ENCODE assay signal across 8 mouse cellular contexts in the genomic region with DNA sequence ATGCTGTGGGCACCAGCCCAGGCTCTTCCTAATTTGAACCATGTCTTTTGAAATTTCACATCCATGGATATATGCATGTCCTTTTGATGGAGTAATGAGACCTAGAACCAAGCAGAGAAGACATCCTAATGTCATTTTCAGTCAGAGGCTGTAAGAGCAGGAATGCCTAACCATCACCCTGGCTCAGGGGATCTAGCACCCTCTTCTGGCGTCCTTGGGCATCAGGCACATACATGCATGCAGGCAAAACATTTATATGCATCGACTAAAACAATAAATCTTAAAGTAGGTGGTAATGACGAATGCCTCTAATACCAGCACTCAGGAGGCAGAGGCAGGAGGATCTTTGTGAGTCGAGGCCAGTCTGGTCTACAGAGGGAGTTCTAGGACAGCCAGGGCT. TPM values are rescaled to one million over a fixed set of nuclear protein-coding genes. Genes with fewer than 3 reads are reported as not detected.
DNase-seq lines count a peak whose midpoint lies in the region; ATAC-seq lines count a peak whose summit lies in the region.

No protein-coding gene starts in this region.

- no peak for ATAC-seq in forebrain, embryonic 14.5 days
- ATAC-seq in forebrain, embryonic 12.5 days (ENCODE audit: low FRiP score), result no peak
- ATAC-seq in megakaryocyte, adult 5-6 weeks (ENCODE audit: poor library complexity, severe bottlenecking), result peak; percentile 47; the same call in 1 of the 2 replicates
- no peak for ATAC-seq in forebrain, embryonic 11.5 days (replicated peaks; ENCODE audit: low FRiP score)

- H3K4me2 ChIP-seq in forebrain, embryonic 14.5 days (ENCODE audit: low read length), result no peak overlapping the region
- no peak overlapping the region for H3K4me2 ChIP-seq in forebrain, embryonic 12.5 days
- no peak overlapping the region for H3K4me2 ChIP-seq in forebrain, embryonic 11.5 days (ENCODE audit: low read depth, low read length, severe bottlenecking)

- no peak overlapping the region for H3K27ac ChIP-seq in forebrain, embryonic 14.5 days (ENCODE audit: low read depth, low read length)
- no peak overlapping the region for H3K27ac ChIP-seq in forebrain, embryonic 12.5 days
- no peak overlapping the region for H3K27ac ChIP-seq in forebrain, embryonic 11.5 days (ENCODE audit: low read depth, low read length)

- no peaks in the 10 kb centered on the region for H3K27me3 ChIP-seq in forebrain, embryonic 14.5 days (replicated peaks; ENCODE audit: control insufficient read depth, insufficient read depth, low read length)
- no peaks in the 10 kb centered on the region for H3K27me3 ChIP-seq in forebrain, embryonic 12.5 days
- H3K27me3 ChIP-seq in forebrain, embryonic 11.5 days (ENCODE audit: control insufficient read depth, insufficient read depth, low read length), result no peaks in the 10 kb centered on the region

- no peaks in the 10 kb centered on the region for H3K4me1 ChIP-seq in forebrain, embryonic 14.5 days (ENCODE audit: control insufficient read depth, insufficient read depth, low read length)
- no peaks in the 10 kb centered on the region for H3K4me1 ChIP-seq in forebrain, embryonic 12.5 days
- H3K4me1 ChIP-seq in forebrain, embryonic 11.5 days (replicated peaks; ENCODE audit: control insufficient read depth, insufficient read depth, low read length), result no peaks in the 10 kb centered on the region

- no peaks in the 10 kb centered on the region for H3K9me3 ChIP-seq in forebrain, embryonic 14.5 days (replicated peaks; ENCODE audit: control insufficient read depth, low read length)
- no peaks in the 10 kb centered on the region for H3K9me3 ChIP-seq in forebrain, embryonic 12.5 days
- no peaks in the 10 kb centered on the region for H3K9me3 ChIP-seq in forebrain, embryonic 11.5 days (ENCODE audit: control insufficient read depth, low read length)

- no peak overlapping the region for H3K4me3 ChIP-seq in forebrain, embryonic 14.5 days (ENCODE audit: low read depth, low read length)
- H3K4me3 ChIP-seq in forebrain, embryonic 12.5 days (replicated peaks), result no peak overlapping the region
- no peak overlapping the region for H3K4me3 ChIP-seq in forebrain, embryonic 11.5 days (ENCODE audit: low read depth, low read length)

- peak; percentile 36 for DNase-seq in forebrain, embryonic 14.5 days (ENCODE audit: low spot score)
- peak; percentile 21 for DNase-seq in right cerebral cortex, adult 18-20 months
- DNase-seq in right cerebral cortex, postnatal 25 days, result no peak
- peak; percentile 6 for DNase-seq in c-Kit-negative CD71-positive TER-119-positive erythroid progenitor cells, embryonic 14.5 days (ENCODE audit: low read depth, low spot score)
- peak; percentile 60 for DNase-seq in heart, postnatal 4 days
- DNase-seq in forebrain, embryonic 11.5 days (ENCODE audit: low spot score), result no peak

- H3K36me3 ChIP-seq in forebrain, embryonic 14.5 days (ENCODE audit: control insufficient read depth, insufficient read depth, low read length), result no peaks in the 10 kb centered on the region
- H3K36me3 ChIP-seq in forebrain, embryonic 12.5 days (replicated peaks), result no peaks in the 10 kb centered on the region
- no peaks in the 10 kb centered on the region for H3K36me3 ChIP-seq in forebrain, embryonic 11.5 days (ENCODE audit: control insufficient read depth, insufficient read depth, low read length)

- WGBS in forebrain, embryonic 14.5 days, result 49% methylated on average over 4 of the region's 4 CpGs
- 58% methylated on average over 4 of the region's 4 CpGs for WGBS in forebrain, embryonic 12.5 days
- 47% methylated on average over 4 of the region's 4 CpGs for WGBS in forebrain, embryonic 11.5 days

- no peak overlapping the region for H3K9ac ChIP-seq in forebrain, embryonic 14.5 days (ENCODE audit: low read length)
- H3K9ac ChIP-seq in forebrain, embryonic 12.5 days, result no peak overlapping the region
- no peak overlapping the region for H3K9ac ChIP-seq in forebrain, embryonic 11.5 days (ENCODE audit: low read length)

RNA-seq across cellular contexts. Expression of gene Abca17, which starts 43.4 kb away (rescaled TPM):
- polyA plus RNA-seq in forebrain, embryonic 14.5 days (2014; fragmentation: Nextera tagmentation; extraction: Ambion mirVana), result 0.13 and 0.31 TPM in 2 replicates
- not detected in 2 replicates for polyA plus RNA-seq in forebrain, embryonic 12.5 days (2016; fragmentation: Nextera tagmentation; extraction: Ambion mirVana)
- under 1 TPM in 1 of 2 experiments, not detected in 1; 0.05 TPM for total RNA-seq in heart, postnatal 4 days (2021)
- 0.41 and 0.58 TPM in 2 replicates for total RNA-seq in megakaryocyte, adult 5-6 weeks (2015)
- total RNA-seq in megakaryocyte, adult 5-6 weeks (2017), result 0.28 and 0.88 TPM in 2 replicates
- polyA plus RNA-seq in forebrain, embryonic 11.5 days (2014; fragmentation: Nextera tagmentation; extraction: Ambion mirVana), result not detected in 2 replicates

RNA-seq across cellular contexts. Expression of gene Abca3, which starts 44.2 kb away (rescaled TPM):
- 14.5 and 21.3 TPM in 2 replicates for polyA plus RNA-seq in forebrain, embryonic 14.5 days (2014; fragmentation: Nextera tagmentation; extraction: Ambion mirVana)
- polyA plus RNA-seq in forebrain, embryonic 12.5 days (2016; fragmentation: Nextera tagmentation; extraction: Ambion mirVana), result 17.7 and 18.0 TPM in 2 replicates
- total RNA-seq in heart, postnatal 4 days (2021), result 10 to 100 TPM; 14.7 to 16.8 TPM
- total RNA-seq in megakaryocyte, adult 5-6 weeks (2015), result 40.2 and 43.6 TPM in 2 replicates
- 32.2 and 33.5 TPM in 2 replicates for total RNA-seq in megakaryocyte, adult 5-6 weeks (2017)
- 12.9 and 14.6 TPM in 2 replicates for polyA plus RNA-seq in forebrain, embryonic 11.5 days (2014; fragmentation: Nextera tagmentation; extraction: Ambion mirVana)

RNA-seq across cellular contexts. Expression of gene Ccnf, which starts 56.2 kb away (rescaled TPM):
- polyA plus RNA-seq in forebrain, embryonic 14.5 days (2014; fragmentation: Nextera tagmentation; extraction: Ambion mirVana), result 31.8 and 34.3 TPM in 2 replicates
- polyA plus RNA-seq in forebrain, embryonic 12.5 days (2016; fragmentation: Nextera tagmentation; extraction: Ambion mirVana), result 94.2 and 95.6 TPM in 2 replicates
- 10 to 100 TPM; 18.1 to 20.1 TPM for total RNA-seq in heart, postnatal 4 days (2021)
- 34.1 and 35.1 TPM in 2 replicates for total RNA-seq in megakaryocyte, adult 5-6 weeks (2015)
- 40.4 and 49.4 TPM in 2 replicates for total RNA-seq in megakaryocyte, adult 5-6 weeks (2017)
- 117 and 120 TPM in 2 replicates for polyA plus RNA-seq in forebrain, embryonic 11.5 days (2014; fragmentation: Nextera tagmentation; extraction: Ambion mirVana)

Comparison
In these comparisons a context has a peak if more than half of its experiments do, and no peak if none do; other contexts are left out.
1. DNase-seq: peak in forebrain, embryonic 14.5 days (single experiment), right cerebral cortex, adult 18-20 months (single experiment), c-Kit-negative CD71-positive TER-119-positive erythroid progenitor cells, embryonic 14.5 days (single experiment) and heart, postnatal 4 days (single experiment); none in right cerebral cortex, postnatal 25 days (single experiment) and forebrain, embryonic 11.5 days (single experiment).